Mouse (Mus musculus) liver, postnatal 0 days (tissue): Measurements from ENCODE around the gene Dct.

ENCODE experiments used
- CTCF ChIP-seq: sonication (generic); IDR thresholded peaks from 2 replicates; pipeline ENCODE4 v1.5.1; 2016; ENCODE audit warnings: antibody characterized with exemption, low read depth
- EP300 ChIP-seq: IDR thresholded peaks from 2 replicates; pipeline ENCODE4 v1.6.1; 2016; ENCODE audit warnings: antibody characterized with exemption, low read depth, mild to moderate bottlenecking

DNA sequence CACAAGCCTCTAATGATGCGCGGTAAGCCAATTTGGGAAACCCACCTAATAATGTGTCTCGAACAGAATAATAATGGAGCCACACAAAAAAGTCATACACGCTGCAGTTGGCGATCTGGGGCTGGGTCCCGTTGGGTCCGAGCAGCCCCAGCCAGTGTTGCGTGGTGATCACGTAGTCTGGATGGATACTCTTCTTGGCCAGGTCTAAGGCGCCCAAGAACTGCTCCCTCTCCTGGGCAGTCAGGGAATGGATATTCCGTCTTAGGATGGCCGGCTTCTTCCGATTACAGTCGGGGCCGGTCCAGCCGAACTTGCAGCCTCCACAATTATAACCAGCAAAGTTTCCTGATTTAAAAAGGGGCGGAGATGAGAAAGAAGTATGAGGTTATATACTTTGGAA is 9.1 kb downstream of the Dct start:
- TF ChIP-seq EP300 (no peak), CTCF (peak; percentile 31)
